Mouse (Mus musculus) testis, adult 2 months (tissue): ENCODE results near the gene Ugt1a6b.

Source experiments
- CTCF ChIP-seq: fragments of 200-500 bp; IDR thresholded peaks from 2 replicates; pipeline ENCODE4 v1.5.1; 2012; ENCODE audit warnings: low read depth, mild to moderate bottlenecking, inconsistent platforms, low read length, moderate library complexity; ENCODE audit not compliant: control insufficient read depth, insufficient read depth, insufficient replicate concordance
- POLR2A ChIP-seq: fragments of 200-500 bp; IDR thresholded peaks from 2 replicates; pipeline ENCODE4 v1.6.1; 2012; ENCODE audit warnings: low read depth, mild to moderate bottlenecking, inconsistent platforms, low read length, moderate library complexity; ENCODE audit not compliant: control insufficient read depth

- no peak for TF ChIP-seq CTCF
- TF ChIP-seq POLR2A = no peak
Measured at GRCm38 (mm10) chr1:88070495-88070894, 32.6 kb upstream of the Ugt1a6b start, which contains the start of gene Ugt1a9.
